Mouse (Mus musculus) hindbrain, embryonic 12.5 days (tissue): Measurements from ENCODE around the gene Tspan32. TPM values are rescaled to one million over a fixed set of nuclear protein-coding genes. Genes with fewer than 3 reads are reported as not detected.

Experiments used
- ATAC-seq: fragments of 200-750 bp; cut with Nextera tagmentation; 2 replicates; pipeline ENCODE4 v1.8.0; 2017; ENCODE audit warnings: moderate TSS enrichment; ENCODE audit not compliant: low FRiP score
- H3K27ac ChIP-seq: fragments of 300-500 bp; sonication (generic); 2 replicates; pipeline ENCODE4 v1.5.1; 2016; ENCODE audit warnings: mild to moderate bottlenecking
- H3K27me3 ChIP-seq: fragments of 300-500 bp; sonication (generic); 2 replicates; pipeline ENCODE4 v1.6.1; 2016; ENCODE audit warnings: mild to moderate bottlenecking
- H3K36me3 ChIP-seq: fragments of 300-500 bp; sonication (generic); 2 replicates; pipeline ENCODE4 v1.6.1; 2016; ENCODE audit warnings: mild to moderate bottlenecking
- H3K4me1 ChIP-seq: fragments of 300-500 bp; sonication (generic); 2 replicates; pipeline ENCODE4 v1.6.1; 2016
- H3K4me2 ChIP-seq: fragments of 300-500 bp; sonication (generic); replicated peaks from 2 replicates; pipeline ENCODE4 v1.6.1; 2016; ENCODE audit warnings: mild to moderate bottlenecking
- H3K4me3 ChIP-seq: fragments of 300-500 bp; sonication (generic); 2 replicates; pipeline ENCODE4 v1.5.1; 2016; ENCODE audit warnings: mild to moderate bottlenecking
- H3K9ac ChIP-seq: fragments of 300-500 bp; sonication (generic); 2 replicates; pipeline ENCODE4 v1.6.1; 2016; ENCODE audit warnings: mild to moderate bottlenecking, moderate library complexity
- H3K9me3 ChIP-seq: fragments of 300-500 bp; sonication (generic); replicated peaks from 2 replicates; pipeline ENCODE4 v1.6.1; 2016; ENCODE audit warnings: mild to moderate bottlenecking
- WGBS: fragments of 180-500 bp; shearing (Covaris S2); methylation state at CpG from one replicate; pipeline ENCODE4 v1.1.7; 2016; 5-methylcytosine and 5-hydroxymethylcytosine counted together
- polyA plus RNA-seq: library from polyadenylated mRNA; unstranded; fragments of >200 nt; fragmentation: Nextera tagmentation; extraction: Ambion mirVana; gene quantifications from 2 replicates; pipeline ENCODE4 v1.2.1, GENCODE M21; 2016

Tspan32 gene
- polyA plus RNA-seq, 1 experiment from 2014 or later = 2.8 TPM

- H3K9me3 ChIP-seq = no peaks in the 10 kb centered on the region
- no peak overlapping the region for H3K27ac ChIP-seq
- no peak overlapping the region for H3K9ac ChIP-seq
- no peak overlapping the region for H3K4me2 ChIP-seq
- no peak overlapping the region for H3K4me3 ChIP-seq
- H3K27me3 ChIP-seq = no peaks in the 10 kb centered on the region
- H3K36me3 ChIP-seq = no peaks in the 10 kb centered on the region
- WGBS = 82% methylated on average over 3 of the region's 3 CpGs
- peaks cover 5% of the 10 kb centered on the region; the same call in 1 of the 2 replicates for H3K4me1 ChIP-seq
- ATAC-seq = no peak
These were observed 36.4 kb downstream of the Tspan32 start for GRCm38 (mm10) chr7:143041138-143041822.

- H3K9me3 ChIP-seq = no peaks in the 10 kb centered on the region
- no peak overlapping the region for H3K9ac ChIP-seq
- no peak overlapping the region for H3K27ac ChIP-seq
- no peak overlapping the region for H3K4me3 ChIP-seq
- 65% methylated on average over 3 of the region's 3 CpGs for WGBS
- no peaks in the 10 kb centered on the region for H3K36me3 ChIP-seq
- H3K4me2 ChIP-seq = no peak overlapping the region
- H3K27me3 ChIP-seq = no peaks in the 10 kb centered on the region
- peaks cover 5% of the 10 kb centered on the region; the same call in 1 of the 2 replicates for H3K4me1 ChIP-seq
- no peak for ATAC-seq
These were observed 37.2 kb downstream of the Tspan32 start for GRCm38 (mm10) chr7:143042089-143042488.

GRCm38 (mm10) chr7:143042897-143043300 is 38.1 kb downstream of the Tspan32 start:
- 81% methylated on average over 3 of the region's 3 CpGs for WGBS
- H3K4me3 ChIP-seq = no peak overlapping the region

GRCm38 (mm10) chr7:143044049-143044825 is 39.4 kb downstream of the Tspan32 start:
- H3K9ac ChIP-seq = no peak overlapping the region
- 97% methylated on average over 2 of the region's 2 CpGs for WGBS
- no peaks in the 10 kb centered on the region for H3K9me3 ChIP-seq
- no peaks in the 10 kb centered on the region for H3K27me3 ChIP-seq
- ATAC-seq = no peak
- H3K36me3 ChIP-seq = no peaks in the 10 kb centered on the region
- H3K4me3 ChIP-seq = no peak overlapping the region
- H3K27ac ChIP-seq = no peak overlapping the region
- peaks cover 5% of the 10 kb centered on the region; the same call in 1 of the 2 replicates for H3K4me1 ChIP-seq
- no peak overlapping the region for H3K4me2 ChIP-seq

More at GRCm38 (mm10) chr7:143042897-143043300, 38.1 kb downstream of the Tspan32 start:
- Histone ChIP-seq H3K36me3 (no peaks in the 10 kb centered on the region), H3K9ac (no peak overlapping the region), H3K27me3 (no peaks in the 10 kb centered on the region), H3K27ac (no peak overlapping the region), H3K4me1 (peaks cover 5% of the 10 kb centered on the region; the same call in 1 of the 2 replicates), H3K4me2 (no peak overlapping the region), H3K9me3 (no peaks in the 10 kb centered on the region)
- ATAC-seq = no peak

- ATAC-seq = no peak
- H3K9me3 ChIP-seq = no peaks in the 10 kb centered on the region
- no peak overlapping the region for H3K9ac ChIP-seq
- H3K4me2 ChIP-seq = no peak overlapping the region
- no peak overlapping the region for H3K27ac ChIP-seq
- no peaks in the 10 kb centered on the region for H3K36me3 ChIP-seq
- H3K4me1 ChIP-seq = peaks cover 5% of the 10 kb centered on the region; the same call in 1 of the 2 replicates
- H3K4me3 ChIP-seq = no peak overlapping the region
- no peaks in the 10 kb centered on the region for H3K27me3 ChIP-seq
These were observed 40.0 kb downstream of the Tspan32 start for GRCm38 (mm10) chr7:143044826-143045206.

- WGBS = 87% methylated on average over 7 of the region's 7 CpGs
- no peak overlapping the region for H3K9ac ChIP-seq
These were observed 41.5 kb downstream of the Tspan32 start for GRCm38 (mm10) chr7:143046358-143046757.

GRCm38 (mm10) chr7:143049331-143049730 is 44.5 kb downstream of the Tspan32 start:
- H3K9me3 ChIP-seq = no peaks in the 10 kb centered on the region
- no peak overlapping the region for H3K9ac ChIP-seq
- H3K27me3 ChIP-seq = no peaks in the 10 kb centered on the region
- 75% methylated on average over 3 of the region's 3 CpGs for WGBS
- no peak overlapping the region for H3K4me3 ChIP-seq
- H3K4me1 ChIP-seq = peaks cover 17% of the 10 kb centered on the region
- H3K36me3 ChIP-seq = no peaks in the 10 kb centered on the region
- ATAC-seq = no peak
- no peak overlapping the region for H3K27ac ChIP-seq
- no peak overlapping the region for H3K4me2 ChIP-seq

More at GRCm38 (mm10) chr7:143046358-143046757, 41.5 kb downstream of the Tspan32 start:
- ATAC-seq = no peak
- no peak overlapping the region for H3K4me3 ChIP-seq
- H3K9me3 ChIP-seq = no peaks in the 10 kb centered on the region
- no peaks in the 10 kb centered on the region for H3K36me3 ChIP-seq
- H3K27ac ChIP-seq = no peak overlapping the region
- no peak overlapping the region for H3K4me2 ChIP-seq
- H3K27me3 ChIP-seq = no peaks in the 10 kb centered on the region
- peaks cover 5% of the 10 kb centered on the region; the same call in 1 of the 2 replicates for H3K4me1 ChIP-seq

GRCm38 (mm10) chr7:143049841-143050816 is 45.3 kb downstream of the Tspan32 start:
- Histone ChIP-seq H3K27me3 (no peaks in the 10 kb centered on the region), H3K4me2 (no peak overlapping the region), H3K9ac (no peak overlapping the region), H3K4me3 (no peak overlapping the region), H3K36me3 (no peaks in the 10 kb centered on the region), H3K27ac (no peak overlapping the region), H3K4me1 (peaks cover 25% of the 10 kb centered on the region), H3K9me3 (no peaks in the 10 kb centered on the region)
- WGBS = 88% methylated on average over 3 of the region's 3 CpGs
- ATAC-seq = no peak

- Histone ChIP-seq H3K27me3 (no peaks in the 10 kb centered on the region), H3K36me3 (no peaks in the 10 kb centered on the region), H3K9me3 (no peaks in the 10 kb centered on the region), H3K27ac (no peak overlapping the region), H3K4me1 (peaks cover 36% of the 10 kb centered on the region), H3K4me3 (no peak overlapping the region), H3K9ac (no peak overlapping the region), H3K4me2 (no peak overlapping the region)
- 66% methylated on average over 2 of the region's 2 CpGs for WGBS
- ATAC-seq = no peak
These were observed 46.5 kb downstream of the Tspan32 start for GRCm38 (mm10) chr7:143051316-143051715.

GRCm38 (mm10) chr7:143052626-143053007 is 47.8 kb downstream of the Tspan32 start, which contains the start of gene Cd81:
Gene Cd81, plus strand, starts transcription at chr7:143052739.
- H3K9me3 ChIP-seq = no peaks in the 10 kb centered on the region
- H3K27me3 ChIP-seq = no peaks in the 10 kb centered on the region
- WGBS = under 1% methylated on average over 34 of the region's 37 CpGs
- no peaks in the 10 kb centered on the region for H3K36me3 ChIP-seq
- H3K27ac ChIP-seq = peak within 1 kb of the TSS; percentile 82
- ATAC-seq = peak; percentile 80
- peak within 1 kb of the TSS; percentile 92 for H3K4me2 ChIP-seq
- peak within 1 kb of the TSS; percentile 85 for H3K4me3 ChIP-seq
- H3K4me1 ChIP-seq = peaks cover 39% of the 10 kb centered on the region
- H3K9ac ChIP-seq = peak within 1 kb of the TSS; percentile 90

GRCm38 (mm10) chr7:143053008-143053899 is 48.4 kb downstream of the Tspan32 start:
- ATAC-seq = peak; percentile 73
- Histone ChIP-seq H3K27me3 (no peaks in the 10 kb centered on the region), H3K9ac (peak overlapping the region; percentile 90), H3K9me3 (no peaks in the 10 kb centered on the region), H3K27ac (peak overlapping the region; percentile 82), H3K4me1 (peaks cover 41% of the 10 kb centered on the region), H3K36me3 (no peaks in the 10 kb centered on the region), H3K4me3 (peak overlapping the region; percentile 85), H3K4me2 (peak overlapping the region; percentile 92)
- WGBS = under 1% methylated on average over 46 of the region's 46 CpGs
